ENCODE assay signal across 21 mouse cellular contexts in the genomic region with DNA sequence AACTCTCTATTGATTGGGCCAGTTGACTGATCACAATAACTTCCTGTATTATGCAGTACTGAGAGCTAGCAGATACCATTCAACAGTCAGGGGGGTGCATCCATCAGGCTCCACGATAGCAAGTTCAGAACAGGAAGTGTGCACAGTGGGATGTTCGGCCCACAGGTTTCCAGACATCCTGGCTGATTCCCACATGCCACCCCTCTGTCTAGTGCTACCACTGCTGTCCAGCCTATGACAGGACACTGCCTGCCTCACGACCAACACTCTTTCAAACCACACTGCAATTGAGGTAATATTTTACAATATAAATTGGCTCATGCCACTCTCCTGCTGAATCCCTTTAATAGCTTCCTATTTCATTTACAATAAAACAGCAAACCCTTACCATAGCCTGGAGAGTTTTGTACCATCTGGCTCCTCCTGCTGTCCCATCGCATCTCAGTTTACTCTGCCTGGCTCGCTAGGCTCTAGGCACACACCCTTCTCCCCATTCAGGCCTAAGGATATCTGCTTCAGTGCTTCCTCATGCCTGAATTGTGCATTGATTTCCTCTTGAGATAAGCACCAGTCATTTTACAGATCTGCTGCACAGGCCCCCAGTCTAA.
DNase-seq lines count a peak whose midpoint lies in the region; ATAC-seq and TF ChIP-seq lines count a peak whose summit lies in the region.
"Had no signal": no experiment of that assay in that cellular context is flagged by ENCODE, and none has a peak within 500 bp of the region (broad histone marks: within the 10 kb centered on the region; RNA-seq: fewer than 3 reads in every experiment).

No protein-coding gene starts in this region.

- no peaks in the 10 kb centered on the region for H3K36me3 ChIP-seq in forebrain, embryonic 13.5 days (ENCODE audit: poor library complexity, severe bottlenecking)
- H3K36me3 ChIP-seq in forebrain, embryonic 10.5 days (replicated peaks), result no peaks in the 10 kb centered on the region
- H3K36me3 ChIP-seq in hindbrain, embryonic 16.5 days (ENCODE audit: control insufficient read depth, insufficient read depth, low read length), result no peaks in the 10 kb centered on the region
- no peaks in the 10 kb centered on the region for H3K36me3 ChIP-seq in hindbrain, postnatal 0 days (ENCODE audit: insufficient read depth, low read length)
- no peaks in the 10 kb centered on the region for H3K36me3 ChIP-seq in G1E (replicated peaks)
- no peaks in the 10 kb centered on the region for H3K36me3 ChIP-seq in midbrain, embryonic 11.5 days (ENCODE audit: control insufficient read depth, insufficient read depth, low read length)
- H3K36me3 ChIP-seq: heart, embryonic 15.5 days; limb, embryonic 12.5 days; liver, embryonic 12.5 days had no signal

- ATAC-seq in forebrain, embryonic 13.5 days, result peak; percentile 62; the same call in 1 of the 2 replicates
- ATAC-seq in hindbrain, embryonic 16.5 days, result peak; percentile 45; the same call in 1 of the 2 replicates
- ATAC-seq in hindbrain, postnatal 0 days, result no peak
- peak; percentile 24; the same call in 1 of the 2 replicates for ATAC-seq in G1E (ENCODE audit: extremely low read depth, insufficient number of reproducible peaks, low FRiP score, poor library complexity, severe bottlenecking)
- no peak for ATAC-seq in midbrain, embryonic 11.5 days (ENCODE audit: low FRiP score)
- ATAC-seq: liver, embryonic 12.5 days; midbrain, embryonic 16.5 days had no signal

- H3K4me2 ChIP-seq in forebrain, embryonic 13.5 days, result no peak overlapping the region
- no peak overlapping the region for H3K4me2 ChIP-seq in hindbrain, embryonic 16.5 days (ENCODE audit: low read length)
- no peak overlapping the region for H3K4me2 ChIP-seq in hindbrain, postnatal 0 days (ENCODE audit: low read depth, low read length)
- H3K4me2 ChIP-seq in midbrain, embryonic 11.5 days, result no peak overlapping the region
- H3K4me2 ChIP-seq: heart, embryonic 15.5 days; limb, embryonic 12.5 days; liver, embryonic 12.5 days; lung, embryonic 14.5 days had no signal

- no peak overlapping the region for H3K4me3 ChIP-seq in forebrain, embryonic 13.5 days
- no peak overlapping the region for H3K4me3 ChIP-seq in forebrain, embryonic 10.5 days
- H3K4me3 ChIP-seq in hindbrain, embryonic 16.5 days (ENCODE audit: low read length), result no peak overlapping the region
- no peak overlapping the region for H3K4me3 ChIP-seq in hindbrain, postnatal 0 days (ENCODE audit: low read length)
- H3K4me3 ChIP-seq in G1E (ENCODE audit: low read depth, low read length), result no peak overlapping the region
- H3K4me3 ChIP-seq in midbrain, embryonic 11.5 days (ENCODE audit: low read depth, low read length), result no peak overlapping the region
- H3K4me3 ChIP-seq: heart, embryonic 15.5 days; limb, embryonic 12.5 days; liver, embryonic 12.5 days had no signal

- no peak overlapping the region for H3K9ac ChIP-seq in forebrain, embryonic 13.5 days
- no peak overlapping the region for H3K9ac ChIP-seq in hindbrain, embryonic 16.5 days (ENCODE audit: low read depth, low read length)
- no peak overlapping the region for H3K9ac ChIP-seq in hindbrain, postnatal 0 days (replicated peaks; ENCODE audit: low read length)
- H3K9ac ChIP-seq in midbrain, embryonic 11.5 days (ENCODE audit: low read length), result no peak overlapping the region
- H3K9ac ChIP-seq: heart, embryonic 15.5 days; limb, embryonic 12.5 days; liver, embryonic 12.5 days; lung, embryonic 14.5 days had no signal

- no peaks in the 10 kb centered on the region for H3K4me1 ChIP-seq in forebrain, embryonic 13.5 days
- no peaks in the 10 kb centered on the region for H3K4me1 ChIP-seq in forebrain, embryonic 10.5 days
- no peaks in the 10 kb centered on the region for H3K4me1 ChIP-seq in hindbrain, embryonic 16.5 days (ENCODE audit: control insufficient read depth, insufficient read depth, low read depth, low read length)
- no peaks in the 10 kb centered on the region; the same call in none of the 2 replicates for H3K4me1 ChIP-seq in hindbrain, postnatal 0 days (ENCODE audit: insufficient read depth, low read length)
- no peaks in the 10 kb centered on the region for H3K4me1 ChIP-seq in G1E (ENCODE audit: insufficient read depth, low read depth, low read length)
- H3K4me1 ChIP-seq in midbrain, embryonic 11.5 days (ENCODE audit: control insufficient read depth, insufficient read depth, low read length), result no peaks in the 10 kb centered on the region
- H3K4me1 ChIP-seq: heart, embryonic 15.5 days; limb, embryonic 12.5 days; liver, embryonic 12.5 days had no signal

- TF ChIP-seq CTCF in hindbrain, postnatal 0 days (IDR thresholded peaks at IDR 0.05; ENCODE audit: low read depth), result no peak
- TF ChIP-seq CTCF in G1E (IDR thresholded peaks at IDR 0.05; ENCODE audit: low read depth, low read length), result no peak

- H3K27ac ChIP-seq in forebrain, embryonic 13.5 days, result no peak overlapping the region
- no peak overlapping the region for H3K27ac ChIP-seq in forebrain, embryonic 10.5 days
- H3K27ac ChIP-seq in hindbrain, embryonic 16.5 days (ENCODE audit: low read depth, low read length), result no peak overlapping the region
- H3K27ac ChIP-seq in hindbrain, postnatal 0 days, result no peak overlapping the region
- H3K27ac ChIP-seq in midbrain, embryonic 11.5 days (ENCODE audit: low read depth, low read length), result no peak overlapping the region
- H3K27ac ChIP-seq: heart, embryonic 15.5 days; kidney, postnatal 0 days; limb, embryonic 12.5 days; liver, embryonic 12.5 days had no signal

- no peak for DNase-seq in forebrain, embryonic 10.5 days (ENCODE audit: extremely low spot score, low spot score)
- DNase-seq in hindbrain, postnatal 0 days (ENCODE audit: low spot score), result no peak
- DNase-seq in G1E (ENCODE audit: low spot score), result no peak
- DNase-seq in cerebellum, adult 9-10 months, result peak; percentile 56
- DNase-seq in thymus, postnatal 0 days (ENCODE audit: low spot score), result no peak
- no peak for DNase-seq in midbrain, embryonic 11.5 days (ENCODE audit: low spot score, missing footprints)
- DNase-seq: adrenal gland, adult 8-10 months; B cell, adult 2 months; heart, adult 18-20 months; heart, postnatal 4 days; kidney, adult 18-20 months; lung, embryonic 14.5 days; lung, postnatal 36 days; thymus, postnatal 4 days had no signal

- WGBS in forebrain, embryonic 13.5 days, result 76% methylated on average over 5 of the region's 5 CpGs
- 88% methylated on average over 5 of the region's 5 CpGs for WGBS in forebrain, embryonic 10.5 days
- WGBS in hindbrain, embryonic 16.5 days, result 71% methylated on average over 5 of the region's 5 CpGs
- WGBS in hindbrain, postnatal 0 days, result 67% methylated on average over 5 of the region's 5 CpGs
- WGBS in midbrain, embryonic 11.5 days, result 89% methylated on average over 5 of the region's 5 CpGs

- H3K9me3 ChIP-seq in forebrain, embryonic 13.5 days (replicated peaks), result no peaks in the 10 kb centered on the region
- no peaks in the 10 kb centered on the region for H3K9me3 ChIP-seq in forebrain, embryonic 10.5 days
- H3K9me3 ChIP-seq in hindbrain, embryonic 16.5 days (ENCODE audit: control insufficient read depth, low read length), result no peaks in the 10 kb centered on the region
- no peaks in the 10 kb centered on the region for H3K9me3 ChIP-seq in hindbrain, postnatal 0 days (ENCODE audit: low read length)
- no peaks in the 10 kb centered on the region for H3K9me3 ChIP-seq in G1E (replicated peaks)
- no peaks in the 10 kb centered on the region for H3K9me3 ChIP-seq in midbrain, embryonic 11.5 days (ENCODE audit: control insufficient read depth, low read length)
- H3K9me3 ChIP-seq: heart, embryonic 15.5 days; limb, embryonic 12.5 days; liver, embryonic 12.5 days had no signal

- H3K27me3 ChIP-seq in forebrain, embryonic 13.5 days, result no peaks in the 10 kb centered on the region
- H3K27me3 ChIP-seq in forebrain, embryonic 10.5 days (ENCODE audit: poor library complexity, severe bottlenecking), result no peaks in the 10 kb centered on the region
- no peaks in the 10 kb centered on the region for H3K27me3 ChIP-seq in hindbrain, embryonic 16.5 days (replicated peaks; ENCODE audit: control insufficient read depth, insufficient read depth, low read length)
- no peaks in the 10 kb centered on the region for H3K27me3 ChIP-seq in hindbrain, postnatal 0 days (ENCODE audit: insufficient read depth, low read length)
- no peaks in the 10 kb centered on the region for H3K27me3 ChIP-seq in G1E (ENCODE audit: insufficient read depth, low read length)
- H3K27me3 ChIP-seq in midbrain, embryonic 11.5 days (ENCODE audit: control insufficient read depth, insufficient read depth, low read length), result no peaks in the 10 kb centered on the region
- H3K27me3 ChIP-seq: heart, embryonic 15.5 days; limb, embryonic 12.5 days; liver, embryonic 12.5 days had no signal

Comparison
In these comparisons a context has a peak if more than half of its experiments do, and no peak if none do; other contexts are left out.
1. ATAC-seq: peak in forebrain, embryonic 13.5 days (single experiment), hindbrain, embryonic 16.5 days (single experiment) and G1E (single experiment); none in hindbrain, postnatal 0 days (single experiment) and midbrain, embryonic 11.5 days (single experiment).